Mouse (Mus musculus) embryo, embryonic 10 days (tissue): ENCODE results near the gene Fignl1.

Source experiments
- DNase-seq: peaks from one replicate; pipeline ENCODE4 v3.0.0-alpha.2; 2015; ENCODE audit warnings: low spot score

The Fignl1 gene

GRCm38 (mm10) chr11:11808035-11808819, 535 bp downstream of the Fignl1 start:
- no peak for DNase-seq

- DNase-seq: no peak
These were observed 2.8 kb downstream of the Fignl1 start for GRCm38 (mm10) chr11:11805951-11806350.

- DNase-seq: no peak
These were observed 4.3 kb downstream of the Fignl1 start for GRCm38 (mm10) chr11:11804421-11804820.

GRCm38 (mm10) chr11:11801067-11801466, 7.7 kb downstream of the Fignl1 start:
- no peak for DNase-seq

GRCm38 (mm10) chr11:11800304-11800703, 8.5 kb downstream of the Fignl1 start:
- no peak for DNase-seq

- no peak for DNase-seq
These were observed 10.1 kb downstream of the Fignl1 start for GRCm38 (mm10) chr11:11798690-11799089.

GRCm38 (mm10) chr11:11794626-11795025, 14.1 kb downstream of the Fignl1 start:
- DNase-seq: no peak

- peak; percentile 87 for DNase-seq
These were observed 20.2 kb downstream of the Fignl1 start for GRCm38 (mm10) chr11:11788521-11788974.

GRCm38 (mm10) chr11:11785457-11785856, 23.3 kb downstream of the Fignl1 start:
- DNase-seq: no peak

- DNase-seq: no peak
These were observed 27.0 kb downstream of the Fignl1 start for GRCm38 (mm10) chr11:11781728-11782127.

GRCm38 (mm10) chr11:11778345-11778744, 30.4 kb downstream of the Fignl1 start:
- DNase-seq: no peak

GRCm38 (mm10) chr11:11777796-11778195, 31.0 kb downstream of the Fignl1 start:
- DNase-seq: no peak

GRCm38 (mm10) chr11:11777246-11777645, 31.5 kb downstream of the Fignl1 start:
- DNase-seq: no peak

GRCm38 (mm10) chr11:11776822-11777174, 32.0 kb downstream of the Fignl1 start:
- no peak for DNase-seq

GRCm38 (mm10) chr11:11776071-11776821, 32.5 kb downstream of the Fignl1 start:
- no peak for DNase-seq

- DNase-seq: no peak
These were observed 33.9 kb downstream of the Fignl1 start for GRCm38 (mm10) chr11:11774893-11775292.

- no peak for DNase-seq
These were observed 34.4 kb downstream of the Fignl1 start for GRCm38 (mm10) chr11:11774384-11774783.

GRCm38 (mm10) chr11:11772196-11772595, 36.6 kb downstream of the Fignl1 start:
- DNase-seq: no peak

- DNase-seq: no peak
These were observed 38.1 kb downstream of the Fignl1 start for GRCm38 (mm10) chr11:11770691-11771090.

- DNase-seq: no peak
These were observed 39.5 kb downstream of the Fignl1 start for GRCm38 (mm10) chr11:11769281-11769680.

GRCm38 (mm10) chr11:11768057-11768456, 40.7 kb downstream of the Fignl1 start:
- no peak for DNase-seq

- DNase-seq: no peak
These were observed 42.0 kb downstream of the Fignl1 start for GRCm38 (mm10) chr11:11766736-11767135.

GRCm38 (mm10) chr11:11766105-11766504, 42.7 kb downstream of the Fignl1 start:
- DNase-seq: no peak
